In the genomic region with DNA sequence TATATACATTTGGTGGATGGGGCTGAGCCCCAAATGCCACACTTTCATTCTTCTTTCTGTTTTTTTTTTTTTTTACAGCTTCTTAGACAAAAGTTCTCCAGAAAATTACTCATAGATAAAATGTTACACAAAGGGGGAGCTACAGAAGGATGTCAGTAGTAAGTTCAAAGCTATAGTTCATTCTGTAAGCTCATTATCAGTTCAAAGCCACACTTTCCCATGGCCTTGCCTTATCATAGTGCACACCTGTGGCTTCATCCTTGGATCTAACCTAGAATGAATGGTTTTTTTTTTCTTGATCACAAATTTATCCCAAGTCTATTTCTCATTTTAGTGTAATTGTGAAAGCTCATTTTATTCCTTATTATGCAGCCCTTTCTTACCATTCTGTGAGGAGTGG, we compare ENCODE assay signal across 22 mouse cellular contexts. TPM values are rescaled to one million over a fixed set of nuclear protein-coding genes. Genes with fewer than 3 reads are reported as not detected.
"Had no signal": no experiment of that assay in that cellular context is flagged by ENCODE, and none has a peak within 500 bp of the region (broad histone marks: within the 10 kb centered on the region; RNA-seq: fewer than 3 reads in every experiment).

No protein-coding gene starts in this region.

- H3K4me2 ChIP-seq: neural tube, embryonic 15.5 days; stomach, embryonic 15.5 days had no signal

- H3K4me1 ChIP-seq: neural tube, embryonic 15.5 days; stomach, embryonic 15.5 days had no signal

- H3K27ac ChIP-seq: neural tube, embryonic 15.5 days; stomach, embryonic 15.5 days; stomach, postnatal 0 days had no signal

- H3K27me3 ChIP-seq: neural tube, embryonic 15.5 days; stomach, embryonic 15.5 days had no signal

- H3K4me3 ChIP-seq: neural tube, embryonic 15.5 days; stomach, embryonic 15.5 days had no signal

- H3K9ac ChIP-seq: neural tube, embryonic 15.5 days; stomach, embryonic 15.5 days had no signal

- DNase-seq: retina, postnatal 1 day; right cerebral cortex, adult 18-20 months; right cerebral cortex, postnatal 14 days; right cerebral cortex, postnatal 25 days; right cerebral cortex, postnatal 4 days; spleen, adult 18-20 months; thymus, adult 18-20 months; thymus, adult 2 months; thymus, postnatal 14 days; thymus, postnatal 25 days; thymus, postnatal 36 days; thymus, postnatal 4 days had no signal

- H3K36me3 ChIP-seq: neural tube, embryonic 15.5 days; stomach, embryonic 15.5 days had no signal

- H3K9me3 ChIP-seq: neural tube, embryonic 15.5 days; stomach, embryonic 15.5 days had no signal

RNA-seq across cellular contexts. Expression of a gene that starts 23.6 kb away (rescaled TPM):
- total RNA-seq: neutrophil, adult 5-6 weeks had no signal
- polyA plus RNA-seq: spleen, adult 2 months; thymus, adult 2 months; thymus, postnatal 0 days; urinary bladder, adult 2 months had no signal

RNA-seq across cellular contexts. Expression of a gene that starts 35.5 kb away (rescaled TPM):
- polyA plus RNA-seq: neural tube, embryonic 14.5 days; small intestine, adult 2 months; spleen, adult 2 months; stomach, embryonic 14.5 days; stomach, postnatal 0 days; thymus, adult 2 months; thymus, postnatal 0 days had no signal
